Mouse (Mus musculus) kidney, adult 2 months (tissue): ENCODE data around the gene Vdr. TPM values are rescaled to one million over a fixed set of nuclear protein-coding genes. Genes with fewer than 3 reads are reported as not detected.

Source experiments
- DNase-seq: peaks from one replicate; pipeline ENCODE4 v3.0.0; 2021
- H3K27ac ChIP-seq: fragments of 200-500 bp; 2 replicates; pipeline ENCODE4 v1.5.1; 2012; ENCODE audit warnings: low read depth, low read length, control low read depth, inconsistent platforms; ENCODE audit not compliant: insufficient read depth
- H3K27me3 ChIP-seq: fragments of 200-500 bp; replicated peaks from 2 replicates; pipeline ENCODE4 v1.6.1; 2012; ENCODE audit warnings: mild to moderate bottlenecking, moderate library complexity, low read length, inconsistent platforms; ENCODE audit not compliant: control insufficient read depth, insufficient read depth
- H3K36me3 ChIP-seq: fragments of 200-500 bp; 2 replicates; pipeline ENCODE4 v1.6.1; 2012; ENCODE audit warnings: mild to moderate bottlenecking, moderate library complexity, low read length, inconsistent platforms; ENCODE audit not compliant: control insufficient read depth, insufficient read depth
- H3K4me1 ChIP-seq: fragments of 200-500 bp; 2 replicates; pipeline ENCODE4 v1.6.1; 2011; ENCODE audit warnings: low read length; ENCODE audit not compliant: control insufficient read depth, insufficient read depth
- H3K4me3 ChIP-seq: fragments of 200-500 bp; 2 replicates; pipeline ENCODE4 v1.5.1; 2011; ENCODE audit warnings: mild to moderate bottlenecking, low read depth, low read length, control low read depth; ENCODE audit not compliant: insufficient read depth
- CTCF ChIP-seq: fragments of 200-500 bp; conservative IDR thresholded peaks from 2 replicates; pipeline ENCODE4 v1.5.1; 2011; ENCODE audit warnings: low read depth, mild to moderate bottlenecking, control low read depth, low read length, moderate library complexity, mixed read lengths; ENCODE audit not compliant: insufficient read depth, insufficient read length
- POLR2A ChIP-seq: fragments of 200-500 bp; IDR thresholded peaks from one replicate; pipeline ENCODE4 v1.6.1; 2011; ENCODE audit warnings: low read depth, low read length, control low read depth
- WGBS: fragments of 180-500 bp; shearing (Covaris S2); methylation state at CpG from one replicate; pipeline ENCODE4 v1.1.7; 2018; 5-methylcytosine and 5-hydroxymethylcytosine counted together
- polyA plus RNA-seq: library from polyadenylated mRNA; depleted of rRNA; stranded (reverse); fragments of >200 nt; gene quantifications from 2 replicates; pipeline ENCODE4 v1.2.3, GENCODE M21; 2012

Gene Vdr
- polyA plus RNA-seq, 1 experiment: 96.6 TPM

DNA sequence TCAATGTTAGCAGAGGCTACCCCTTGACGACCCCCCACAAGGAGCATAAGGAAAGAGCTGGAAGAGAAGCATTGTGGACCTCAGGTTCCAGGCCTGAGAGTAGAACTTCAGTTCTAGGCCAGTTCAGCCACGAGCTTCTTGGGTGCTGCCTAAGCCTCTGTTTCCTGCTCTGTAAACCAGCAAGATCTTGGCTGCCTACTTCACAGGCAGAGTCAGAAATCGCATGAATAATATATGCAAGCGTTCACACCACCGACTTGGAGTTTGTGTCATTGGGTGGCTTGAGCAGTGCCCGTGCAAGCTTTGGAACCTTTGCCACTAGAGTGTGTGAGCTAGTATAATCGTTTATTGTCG, 73.6 kb downstream of the Vdr start:
- Histone ChIP-seq H3K27ac (peak overlapping the region; percentile 29; the same call in 1 of the 2 replicates), H3K4me1 (peaks cover 50% of the 10 kb centered on the region), H3K27me3 (no peaks in the 10 kb centered on the region), H3K4me3 (no peak overlapping the region), H3K36me3 (no peaks in the 10 kb centered on the region)
- TF ChIP-seq CTCF (no peak), POLR2A (no peak)
- DNase-seq: no peak
- 39% methylated on average over 8 of the region's 8 CpGs for WGBS

GRCm38 (mm10) chr15:97836153-97836893, 74.1 kb downstream of the Vdr start:
- DNase-seq: no peak
- TF ChIP-seq CTCF (no peak), POLR2A (no peak)
- Histone ChIP-seq H3K36me3 (no peaks in the 10 kb centered on the region), H3K4me3 (no peak overlapping the region), H3K27me3 (no peaks in the 10 kb centered on the region), H3K4me1 (peaks cover 50% of the 10 kb centered on the region), H3K27ac (peak overlapping the region; percentile 29; the same call in 1 of the 2 replicates)
- WGBS: 57% methylated on average over 17 of the region's 17 CpGs

DNA sequence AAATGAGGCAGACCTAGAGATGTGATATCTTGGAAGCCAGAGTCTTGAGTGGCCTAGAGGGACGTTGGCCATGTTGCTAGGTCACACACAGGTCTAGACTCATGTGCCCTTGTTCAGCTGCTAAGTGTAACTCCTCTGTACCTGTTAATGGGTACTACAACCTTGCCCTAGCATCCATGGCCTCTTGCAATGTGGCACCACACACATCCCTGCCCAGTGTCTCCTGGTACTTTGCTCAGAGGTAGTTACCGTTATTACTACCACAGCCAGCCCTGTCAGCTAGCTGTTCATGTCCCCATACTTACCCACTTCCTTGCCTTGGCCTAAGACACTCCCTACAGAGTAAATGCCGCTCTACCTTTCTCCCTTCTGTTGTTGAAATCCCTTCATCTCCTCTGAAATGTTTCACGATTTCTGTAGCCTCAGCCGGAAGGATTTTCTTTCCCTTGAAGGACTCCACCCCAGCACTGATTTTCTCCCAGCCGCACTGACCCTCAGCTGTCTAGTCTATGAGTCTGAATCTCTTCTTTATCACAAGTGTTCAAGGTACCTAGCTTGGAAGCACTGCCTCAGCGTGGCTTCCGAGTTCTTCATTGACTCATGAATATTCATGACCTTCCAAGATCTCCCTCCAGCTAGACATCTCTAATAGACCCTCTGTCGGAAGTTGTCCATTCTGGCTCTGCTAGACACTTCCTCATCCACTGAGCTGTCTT, 77.5 kb downstream of the Vdr start:
- Histone ChIP-seq H3K27me3 (no peaks in the 10 kb centered on the region), H3K4me1 (peaks cover 32% of the 10 kb centered on the region), H3K27ac (peak overlapping the region; percentile 98), H3K4me3 (no peak overlapping the region), H3K36me3 (no peaks in the 10 kb centered on the region)
- no peak for DNase-seq
- WGBS: 60% methylated on average over 9 of the region's 9 CpGs
- TF ChIP-seq CTCF (no peak), POLR2A (no peak)

DNA sequence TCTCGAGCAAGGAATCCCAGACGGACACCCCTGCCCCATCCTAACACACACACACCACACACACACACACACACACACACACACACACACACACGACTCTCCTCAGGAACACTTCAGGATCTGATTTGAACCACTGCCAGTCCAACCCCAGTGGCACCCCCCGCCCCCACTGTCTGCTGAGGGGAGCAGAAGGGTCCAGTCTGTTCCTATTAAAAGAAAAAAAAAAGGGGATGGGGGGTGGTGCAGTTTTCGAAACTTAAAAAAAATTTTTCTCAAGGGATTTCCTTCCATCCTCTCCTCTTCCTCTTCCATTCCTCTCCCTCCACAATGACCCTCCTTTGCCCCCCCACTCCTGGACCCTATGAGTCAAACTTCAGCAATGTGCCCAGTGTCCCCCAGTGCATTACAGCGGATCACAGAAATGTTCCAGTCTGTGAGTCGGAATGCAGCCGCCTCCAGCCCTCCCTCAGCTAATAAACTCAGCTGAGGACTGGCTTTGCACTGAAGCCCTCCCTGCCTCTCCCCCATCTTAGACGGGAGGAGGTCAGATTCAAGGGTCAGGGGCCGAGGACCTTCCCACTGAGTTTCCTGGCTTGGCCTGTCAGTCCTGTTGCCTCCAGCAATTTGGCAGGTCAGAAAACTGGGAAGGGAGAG, 78.3 kb downstream of the Vdr start:
- peak; percentile 70 for DNase-seq
- 8% methylated on average over 10 of the region's 10 CpGs for WGBS
- no peaks in the 10 kb centered on the region for H3K27me3 ChIP-seq
- TF ChIP-seq CTCF (no peak), POLR2A (no peak)
- peak overlapping the region; percentile 65 for H3K4me3 ChIP-seq
- H3K36me3 ChIP-seq: no peaks in the 10 kb centered on the region
- peak overlapping the region; percentile 98 for H3K27ac ChIP-seq
- peaks cover 26% of the 10 kb centered on the region for H3K4me1 ChIP-seq

DNA sequence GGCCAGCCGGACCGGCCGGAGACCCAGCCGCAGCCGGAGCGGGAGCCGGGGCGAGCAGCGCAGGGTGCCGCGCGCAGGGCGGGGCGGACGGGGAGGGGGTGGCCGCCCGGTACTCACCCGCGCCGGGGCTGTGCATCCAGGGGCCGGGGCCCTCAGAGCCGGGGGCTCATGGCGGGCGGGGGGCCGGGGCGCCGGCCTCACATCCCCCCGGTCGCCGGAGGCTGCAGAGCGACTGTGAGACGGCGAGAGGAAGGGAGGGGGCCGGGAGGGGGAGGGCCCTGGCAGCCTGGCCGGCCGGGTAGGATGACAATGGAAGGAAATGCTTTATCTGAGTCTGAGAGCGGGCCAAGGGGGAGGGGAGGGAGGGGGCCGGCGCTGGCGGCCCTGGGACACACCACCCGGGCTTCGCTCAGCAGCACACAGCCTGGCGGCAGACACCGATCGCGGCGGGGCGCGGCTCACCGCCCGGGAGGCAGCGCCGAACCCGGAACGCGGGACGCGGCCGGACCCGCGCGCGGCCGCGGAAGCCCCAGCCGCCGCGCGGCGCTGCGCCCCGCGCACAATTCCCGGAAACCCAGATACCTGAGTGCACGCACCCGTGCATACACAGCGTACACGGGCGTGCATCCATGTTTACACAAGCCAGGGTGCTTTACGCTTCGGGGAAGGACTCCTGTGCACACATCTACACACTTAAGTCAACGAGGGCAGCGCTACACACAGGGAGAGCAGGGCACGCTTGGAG, 79.0 kb downstream of the Vdr start:
- peaks cover 22% of the 10 kb centered on the region for H3K4me1 ChIP-seq
- peak; percentile 78 for DNase-seq

GRCm38 (mm10) chr15:97830788-97831241, 79.6 kb downstream of the Vdr start:
- 1% methylated on average over 37 of the region's 39 CpGs for WGBS
- DNase-seq: peak; percentile 78
- H3K36me3 ChIP-seq: no peaks in the 10 kb centered on the region

More for the DNA sequence above, 79.0 kb downstream of the Vdr start:
- H3K4me3 ChIP-seq: peak overlapping the region; percentile 65
- H3K27me3 ChIP-seq: no peaks in the 10 kb centered on the region
- H3K36me3 ChIP-seq: no peaks in the 10 kb centered on the region
- TF ChIP-seq POLR2A (no peak), CTCF (no peak)
- peak overlapping the region; percentile 98 for H3K27ac ChIP-seq
- under 1% methylated on average over 83 of the region's 84 CpGs for WGBS

More at GRCm38 (mm10) chr15:97830788-97831241, 79.6 kb downstream of the Vdr start:
- TF ChIP-seq CTCF: no peak
- no peak for TF ChIP-seq POLR2A
- Histone ChIP-seq H3K27ac (peak overlapping the region; percentile 40), H3K27me3 (no peaks in the 10 kb centered on the region), H3K4me1 (peaks cover 18% of the 10 kb centered on the region), H3K4me3 (peak overlapping the region; percentile 65)
